Mouse (Mus musculus) neural tube, embryonic 12.5 days (tissue): ENCODE data around the gene Lrrc56. TPM values are rescaled to one million over a fixed set of nuclear protein-coding genes. Genes with fewer than 3 reads are reported as not detected.

Source experiments
- ATAC-seq: fragments of 200-750 bp; cut with Nextera tagmentation; 2 replicates; pipeline ENCODE4 v1.8.0; 2017; ENCODE audit warnings: low read depth, mild to moderate bottlenecking, moderate TSS enrichment, moderate library complexity; ENCODE audit not compliant: low FRiP score
- H3K27ac ChIP-seq: fragments of 300-500 bp; sonication (generic); 2 replicates; pipeline ENCODE4 v1.5.1; 2016
- H3K27me3 ChIP-seq: fragments of 300-500 bp; sonication (generic); replicated peaks from 2 replicates; pipeline ENCODE4 v1.6.1; 2016; ENCODE audit warnings: mild to moderate bottlenecking
- H3K36me3 ChIP-seq: fragments of 300-500 bp; sonication (generic); 2 replicates; pipeline ENCODE4 v1.6.1; 2016; ENCODE audit warnings: mild to moderate bottlenecking
- H3K4me1 ChIP-seq: fragments of 300-500 bp; sonication (generic); 2 replicates; pipeline ENCODE4 v1.6.1; 2016
- H3K4me2 ChIP-seq: fragments of 300-500 bp; sonication (generic); replicated peaks from 2 replicates; pipeline ENCODE4 v1.6.1; 2016; ENCODE audit warnings: mild to moderate bottlenecking
- H3K4me3 ChIP-seq: fragments of 300-500 bp; sonication (generic); 2 replicates; pipeline ENCODE4 v1.5.1; 2016
- H3K9ac ChIP-seq: fragments of 300-500 bp; sonication (generic); 2 replicates; pipeline ENCODE4 v1.6.1; 2016; ENCODE audit warnings: mild to moderate bottlenecking
- H3K9me3 ChIP-seq: fragments of 300-500 bp; sonication (generic); 2 replicates; pipeline ENCODE4 v1.6.1; 2016; ENCODE audit warnings: mild to moderate bottlenecking
- WGBS: fragments of 180-500 bp; shearing (Covaris S2); methylation state at CpG from one replicate; pipeline ENCODE4 v1.1.7; 2016; 5-methylcytosine and 5-hydroxymethylcytosine counted together
- polyA plus RNA-seq: library from polyadenylated mRNA; unstranded; fragments of >200 nt; fragmentation: Nextera tagmentation; extraction: Ambion mirVana; gene quantifications from 2 replicates; pipeline ENCODE4 v1.2.1, GENCODE M21; 2016

Lrrc56 gene
- polyA plus RNA-seq = 11.2 TPM in 2 replicates

GRCm38 (mm10) chr7:141193948-141194347 is at the start of gene Lrrc56, which contains the start of gene Hras:
Lrrc56 (plus strand) TSS chr7:141194157.
Hras (minus strand) TSS chr7:141194005.
- H3K4me3 ChIP-seq = peak within 1 kb of the TSS; percentile 90
- H3K27me3 ChIP-seq = no peaks in the 10 kb centered on the region
- WGBS = under 1% methylated on average over 39 of the region's 39 CpGs
- peak within 1 kb of the TSS; percentile 93 for H3K9ac ChIP-seq
- peak within 1 kb of the TSS; percentile 97 for H3K4me2 ChIP-seq
- H3K9me3 ChIP-seq = no peaks in the 10 kb centered on the region
- H3K4me1 ChIP-seq = peaks cover 21% of the 10 kb centered on the region
- peak within 1 kb of the TSS; percentile 50 for H3K27ac ChIP-seq
- ATAC-seq = peak; percentile 94
- peaks cover 33% of the 10 kb centered on the region for H3K36me3 ChIP-seq

GRCm38 (mm10) chr7:141144650-141145049 is 49.3 kb upstream of the Lrrc56 start:
- no peak overlapping the region for H3K4me2 ChIP-seq
- WGBS = 97% methylated on average over 3 of the region's 3 CpGs
- H3K4me3 ChIP-seq = no peak overlapping the region
- H3K4me1 ChIP-seq = no peaks in the 10 kb centered on the region
- no peaks in the 10 kb centered on the region for H3K9me3 ChIP-seq
- H3K36me3 ChIP-seq = peaks cover 25% of the 10 kb centered on the region
- no peak overlapping the region for H3K9ac ChIP-seq
- H3K27me3 ChIP-seq = no peaks in the 10 kb centered on the region
- ATAC-seq = no peak
- H3K27ac ChIP-seq = no peak overlapping the region

GRCm38 (mm10) chr7:141145403-141145802 is 48.6 kb upstream of the Lrrc56 start:
- ATAC-seq = no peak
- 75% methylated on average over 1 of the region's 1 CpGs for WGBS
- peaks cover 26% of the 10 kb centered on the region for H3K36me3 ChIP-seq

GRCm38 (mm10) chr7:141146043-141146595 is 47.8 kb upstream of the Lrrc56 start:
- H3K36me3 ChIP-seq = peaks cover 33% of the 10 kb centered on the region
- no peak overlapping the region for H3K4me3 ChIP-seq
- H3K4me1 ChIP-seq = no peaks in the 10 kb centered on the region
- no peak overlapping the region for H3K27ac ChIP-seq
- no peak for ATAC-seq
- no peak overlapping the region for H3K4me2 ChIP-seq
- no peak overlapping the region for H3K9ac ChIP-seq
- WGBS = 97% methylated on average over 12 of the region's 12 CpGs
- no peaks in the 10 kb centered on the region for H3K27me3 ChIP-seq
- H3K9me3 ChIP-seq = no peaks in the 10 kb centered on the region

More at GRCm38 (mm10) chr7:141145403-141145802, 48.6 kb upstream of the Lrrc56 start:
- Histone ChIP-seq H3K4me1 (no peaks in the 10 kb centered on the region), H3K4me2 (no peak overlapping the region), H3K4me3 (no peak overlapping the region), H3K9me3 (no peaks in the 10 kb centered on the region), H3K9ac (no peak overlapping the region), H3K27me3 (no peaks in the 10 kb centered on the region), H3K27ac (no peak overlapping the region)

- Histone ChIP-seq H3K36me3 (peaks cover 42% of the 10 kb centered on the region), H3K4me2 (no peak overlapping the region), H3K27ac (no peak overlapping the region), H3K9me3 (no peaks in the 10 kb centered on the region), H3K4me3 (no peak overlapping the region), H3K27me3 (no peaks in the 10 kb centered on the region), H3K4me1 (no peaks in the 10 kb centered on the region), H3K9ac (no peak overlapping the region)
- no peak for ATAC-seq
- WGBS = 87% methylated on average over 6 of the region's 6 CpGs
Observed at GRCm38 (mm10) chr7:141147044-141147443, 46.9 kb upstream of the Lrrc56 start.

- no peak overlapping the region for H3K4me3 ChIP-seq
- H3K27me3 ChIP-seq = no peaks in the 10 kb centered on the region
- H3K36me3 ChIP-seq = peaks cover 48% of the 10 kb centered on the region
- no peak overlapping the region for H3K4me2 ChIP-seq
- no peaks in the 10 kb centered on the region for H3K9me3 ChIP-seq
- no peak overlapping the region for H3K9ac ChIP-seq
- ATAC-seq = no peak
- WGBS = 71% methylated on average over 4 of the region's 4 CpGs
- H3K27ac ChIP-seq = no peak overlapping the region
- no peaks in the 10 kb centered on the region for H3K4me1 ChIP-seq
Observed at GRCm38 (mm10) chr7:141148639-141149038, 45.3 kb upstream of the Lrrc56 start.

GRCm38 (mm10) chr7:141155362-141155761 is 38.6 kb upstream of the Lrrc56 start:
- no peak overlapping the region for H3K9ac ChIP-seq
- no peaks in the 10 kb centered on the region for H3K27me3 ChIP-seq
- no peak overlapping the region for H3K27ac ChIP-seq
- H3K4me1 ChIP-seq = no peaks in the 10 kb centered on the region
- peaks cover 69% of the 10 kb centered on the region for H3K36me3 ChIP-seq
- 92% methylated on average over 9 of the region's 9 CpGs for WGBS
- no peak overlapping the region for H3K4me2 ChIP-seq
- ATAC-seq = no peak
- no peak overlapping the region for H3K4me3 ChIP-seq
- H3K9me3 ChIP-seq = no peaks in the 10 kb centered on the region

GRCm38 (mm10) chr7:141164397-141164796 is 29.6 kb upstream of the Lrrc56 start:
- H3K27me3 ChIP-seq = no peaks in the 10 kb centered on the region
- H3K4me3 ChIP-seq = no peak overlapping the region
- H3K4me2 ChIP-seq = no peak overlapping the region
- no peak for ATAC-seq
- H3K36me3 ChIP-seq = peaks cover 51% of the 10 kb centered on the region
- peaks cover 11% of the 10 kb centered on the region for H3K4me1 ChIP-seq
- no peak overlapping the region for H3K9ac ChIP-seq
- no peak overlapping the region for H3K27ac ChIP-seq
- H3K9me3 ChIP-seq = no peaks in the 10 kb centered on the region
- 94% methylated on average over 7 of the region's 7 CpGs for whole genome bisulfite sequencing

- no peaks in the 10 kb centered on the region for H3K9me3 ChIP-seq
- ATAC-seq = no peak
- H3K36me3 ChIP-seq = peaks cover 46% of the 10 kb centered on the region
- no peak overlapping the region for H3K4me2 ChIP-seq
- H3K4me1 ChIP-seq = peaks cover 11% of the 10 kb centered on the region
- no peak overlapping the region for H3K27ac ChIP-seq
- no peak overlapping the region for H3K9ac ChIP-seq
- no peaks in the 10 kb centered on the region for H3K27me3 ChIP-seq
- WGBS = 89% methylated on average over 6 of the region's 6 CpGs
- no peak overlapping the region for H3K4me3 ChIP-seq
Observed at GRCm38 (mm10) chr7:141164850-141165249, 29.1 kb upstream of the Lrrc56 start.

GRCm38 (mm10) chr7:141167901-141168517 is 25.9 kb upstream of the Lrrc56 start:
- Histone ChIP-seq H3K4me3 (peak overlapping the region; percentile 15), H3K9ac (peak overlapping the region; percentile 33), H3K27ac (no peak overlapping the region), H3K4me1 (peaks cover 13% of the 10 kb centered on the region), H3K9me3 (no peaks in the 10 kb centered on the region), H3K36me3 (peaks cover 17% of the 10 kb centered on the region), H3K4me2 (peak overlapping the region; percentile 53), H3K27me3 (no peaks in the 10 kb centered on the region)
- no peak for ATAC-seq
- WGBS = 27% methylated on average over 7 of the region's 7 CpGs

- Histone ChIP-seq H3K4me2 (peak overlapping the region; percentile 53), H3K27me3 (no peaks in the 10 kb centered on the region), H3K9ac (peak overlapping the region; percentile 33), H3K9me3 (no peaks in the 10 kb centered on the region), H3K36me3 (peaks cover 11% of the 10 kb centered on the region), H3K4me3 (peak overlapping the region; percentile 15), H3K4me1 (peaks cover 18% of the 10 kb centered on the region), H3K27ac (no peak overlapping the region)
- no peak for ATAC-seq
- 4% methylated on average over 22 of the region's 22 CpGs for WGBS
Observed at GRCm38 (mm10) chr7:141168518-141168953, 25.4 kb upstream of the Lrrc56 start.

GRCm38 (mm10) chr7:141169300-141169699 is 24.7 kb upstream of the Lrrc56 start:
- H3K9ac ChIP-seq = no peak overlapping the region
- H3K27ac ChIP-seq = no peak overlapping the region
- no peak overlapping the region for H3K4me3 ChIP-seq
- peaks cover 18% of the 10 kb centered on the region for H3K4me1 ChIP-seq
- H3K36me3 ChIP-seq = peaks cover 8% of the 10 kb centered on the region; the same call in 1 of the 2 replicates
- no peaks in the 10 kb centered on the region for H3K27me3 ChIP-seq
- 90% methylated on average over 1 of the region's 1 CpGs for WGBS
- 0 out of 2 replicates have a peak overlapping the region, but pooled peaks have one; percentile 53 for H3K4me2 ChIP-seq
- ATAC-seq = no peak
- H3K9me3 ChIP-seq = no peaks in the 10 kb centered on the region
